ENCODE assay signal across 8 mouse cellular contexts in genomic region chr4:131409805-131410204, GRCm38 (mm10).
DNase-seq lines count a peak whose midpoint lies in the region; ATAC-seq lines count a peak whose summit lies in the region.

No protein-coding gene starts in this region.

- H3K4me3 ChIP-seq in forebrain, embryonic 10.5 days: no peak overlapping the region
- no peak overlapping the region for H3K4me3 ChIP-seq in forebrain, embryonic 15.5 days
- no peak overlapping the region for H3K4me3 ChIP-seq in midbrain, embryonic 11.5 days (ENCODE audit: low read depth, low read length)
- H3K4me3 ChIP-seq in midbrain, embryonic 15.5 days: no peak overlapping the region
- H3K4me3 ChIP-seq in hindbrain, embryonic 12.5 days: no peak overlapping the region

- DNase-seq in forebrain, embryonic 10.5 days (ENCODE audit: extremely low spot score, low spot score): peak; percentile 59
- peak; percentile 92 for DNase-seq in midbrain, embryonic 11.5 days (ENCODE audit: low spot score, missing footprints)
- DNase-seq in brain, adult 2 months (ENCODE audit: low read depth, low spot score): peak; percentile 61
- DNase-seq in lung, postnatal 10 days: peak; percentile 46

- no peaks in the 10 kb centered on the region for H3K36me3 ChIP-seq in forebrain, embryonic 10.5 days (replicated peaks)
- no peaks in the 10 kb centered on the region for H3K36me3 ChIP-seq in forebrain, embryonic 15.5 days
- H3K36me3 ChIP-seq in midbrain, embryonic 11.5 days (ENCODE audit: control insufficient read depth, insufficient read depth, low read length): no peaks in the 10 kb centered on the region
- H3K36me3 ChIP-seq in midbrain, embryonic 15.5 days (replicated peaks): no peaks in the 10 kb centered on the region
- no peaks in the 10 kb centered on the region for H3K36me3 ChIP-seq in hindbrain, embryonic 12.5 days

- peaks cover 13% of the 10 kb centered on the region; the same call in 1 of the 2 replicates for H3K27me3 ChIP-seq in forebrain, embryonic 10.5 days (ENCODE audit: poor library complexity, severe bottlenecking)
- no peaks in the 10 kb centered on the region for H3K27me3 ChIP-seq in forebrain, embryonic 15.5 days
- no peaks in the 10 kb centered on the region for H3K27me3 ChIP-seq in midbrain, embryonic 11.5 days (ENCODE audit: control insufficient read depth, insufficient read depth, low read length)
- H3K27me3 ChIP-seq in midbrain, embryonic 15.5 days (replicated peaks): no peaks in the 10 kb centered on the region
- peaks cover 9% of the 10 kb centered on the region; the same call in 1 of the 2 replicates for H3K27me3 ChIP-seq in hindbrain, embryonic 12.5 days

- H3K4me2 ChIP-seq in forebrain, embryonic 15.5 days (replicated peaks): no peak overlapping the region
- H3K4me2 ChIP-seq in midbrain, embryonic 11.5 days: no peak overlapping the region
- H3K4me2 ChIP-seq in midbrain, embryonic 15.5 days: no peak overlapping the region
- H3K4me2 ChIP-seq in hindbrain, embryonic 12.5 days (replicated peaks): no peak overlapping the region

- no peak overlapping the region for H3K27ac ChIP-seq in forebrain, embryonic 10.5 days
- H3K27ac ChIP-seq in forebrain, embryonic 15.5 days (replicated peaks): no peak overlapping the region
- H3K27ac ChIP-seq in midbrain, embryonic 11.5 days (ENCODE audit: low read depth, low read length): no peak overlapping the region
- H3K27ac ChIP-seq in midbrain, embryonic 15.5 days: no peak overlapping the region
- H3K27ac ChIP-seq in hindbrain, embryonic 12.5 days: no peak overlapping the region

- H3K9ac ChIP-seq in forebrain, embryonic 15.5 days (replicated peaks): no peak overlapping the region
- no peak overlapping the region for H3K9ac ChIP-seq in midbrain, embryonic 11.5 days (ENCODE audit: low read length)
- H3K9ac ChIP-seq in midbrain, embryonic 15.5 days: no peak overlapping the region
- H3K9ac ChIP-seq in hindbrain, embryonic 12.5 days: no peak overlapping the region

- H3K9me3 ChIP-seq in forebrain, embryonic 10.5 days: no peaks in the 10 kb centered on the region
- no peaks in the 10 kb centered on the region for H3K9me3 ChIP-seq in forebrain, embryonic 15.5 days
- no peaks in the 10 kb centered on the region for H3K9me3 ChIP-seq in midbrain, embryonic 11.5 days (ENCODE audit: control insufficient read depth, low read length)
- no peaks in the 10 kb centered on the region for H3K9me3 ChIP-seq in midbrain, embryonic 15.5 days
- H3K9me3 ChIP-seq in hindbrain, embryonic 12.5 days (replicated peaks): no peaks in the 10 kb centered on the region

- no peak for ATAC-seq in forebrain, embryonic 15.5 days (replicated peaks)
- ATAC-seq in midbrain, embryonic 11.5 days (ENCODE audit: low FRiP score): no peak
- no peak for ATAC-seq in midbrain, embryonic 15.5 days (replicated peaks)
- 0 out of 2 replicates have a peak, but pooled peaks have one; percentile 44 for ATAC-seq in hindbrain, embryonic 12.5 days (ENCODE audit: low FRiP score)
- no peak for ATAC-seq in monocyte, adult 5-6 weeks (replicated peaks; ENCODE audit: insufficient number of reproducible peaks, low FRiP score, low TSS enrichment, poor library complexity, severe bottlenecking)

- peaks cover 46% of the 10 kb centered on the region for H3K4me1 ChIP-seq in forebrain, embryonic 10.5 days
- peaks cover 38% of the 10 kb centered on the region for H3K4me1 ChIP-seq in forebrain, embryonic 15.5 days
- H3K4me1 ChIP-seq in midbrain, embryonic 11.5 days (ENCODE audit: control insufficient read depth, insufficient read depth, low read length): no peaks in the 10 kb centered on the region
- H3K4me1 ChIP-seq in midbrain, embryonic 15.5 days: peaks cover 20% of the 10 kb centered on the region
- peaks cover 20% of the 10 kb centered on the region for H3K4me1 ChIP-seq in hindbrain, embryonic 12.5 days

- WGBS in forebrain, embryonic 10.5 days: 31% methylated on average over 3 of the region's 3 CpGs
- 28% methylated on average over 3 of the region's 3 CpGs for WGBS in forebrain, embryonic 15.5 days
- WGBS in midbrain, embryonic 11.5 days: 34% methylated on average over 3 of the region's 3 CpGs
- 27% methylated on average over 3 of the region's 3 CpGs for WGBS in midbrain, embryonic 15.5 days
- WGBS in hindbrain, embryonic 12.5 days: 38% methylated on average over 3 of the region's 3 CpGs
